Mouse (Mus musculus): ENCODE measurements around the gene AI481877.

- TF ChIP-seq CTCF (conservative IDR thresholded peaks at IDR 0.05; ENCODE audit: low read length): no peak
- no peak for TF ChIP-seq NANOG (IDR thresholded peaks at IDR 0.05; ENCODE audit: borderline replicate concordance, low read length)
- no peak for TF ChIP-seq POU5F1 (IDR thresholded peaks at IDR 0.05; ENCODE audit: borderline replicate concordance, low read length)
Measured at GRCm38 (mm10) chr4:59069276-59069675, 69.5 kb downstream of the AI481877 start.
